Mouse (Mus musculus) liver, adult 2 months (tissue): ENCODE data around the gene Elf2.

Experiments
- CTCF ChIP-seq: fragments of 200-500 bp; IDR thresholded peaks from 2 replicates; pipeline ENCODE4 v1.5.1; 2011; ENCODE audit warnings: low read depth, low read length, control low read depth
- POLR2A ChIP-seq: fragments of 200-500 bp; IDR thresholded peaks from 2 replicates; pipeline ENCODE4 v1.6.1; 2011; ENCODE audit warnings: low read length, control low read depth; ENCODE audit not compliant: insufficient read depth; ENCODE audit errors: extremely low read depth

DNA sequence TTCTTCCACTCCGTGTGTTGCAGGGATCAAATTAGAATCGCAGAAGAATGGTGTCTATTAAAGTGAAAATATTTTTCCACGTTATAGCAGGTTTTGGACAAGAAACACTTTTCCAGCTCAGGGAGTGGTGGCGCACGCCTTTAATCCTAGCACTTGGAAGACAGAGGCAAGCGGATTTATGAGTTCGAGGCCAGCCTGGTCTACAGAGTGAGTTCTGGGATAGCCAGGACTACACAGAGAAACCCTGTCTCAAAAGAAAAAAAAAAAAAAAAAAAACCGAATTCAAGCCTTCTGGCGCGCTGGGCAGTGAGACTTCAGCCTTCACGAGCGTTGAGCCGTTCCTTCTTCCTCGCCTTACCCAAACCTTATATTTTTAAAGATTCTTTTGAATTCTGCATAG, 17.2 kb upstream of the Elf2 start:
- TF ChIP-seq POLR2A (no peak), CTCF (no peak)
